Mouse (Mus musculus): ENCODE measurements around the gene C1qb.

C1qb gene

GRCm38 (mm10) chr4:136893691-136894543 is 7.9 kb upstream of the C1qb start:
- DNase-seq (ENCODE audit: low spot score) = peak; percentile 20

GRCm38 (mm10) chr4:136892811-136893210 is 6.8 kb upstream of the C1qb start, which contains the start of gene C1qc:
Gene C1qc (minus strand): TSS chr4:136893065.
- no peak for DNase-seq (ENCODE audit: low spot score)

GRCm38 (mm10) chr4:136892371-136892770 is 6.4 kb upstream of the C1qb start:
- DNase-seq (ENCODE audit: low spot score) = no peak

GRCm38 (mm10) chr4:136891115-136891514 is 5.1 kb upstream of the C1qb start:
- no peak for DNase-seq (ENCODE audit: low spot score)

GRCm38 (mm10) chr4:136889981-136890380 is 4.0 kb upstream of the C1qb start:
- no peak for DNase-seq (ENCODE audit: low spot score)

- no peak for DNase-seq (ENCODE audit: low spot score)
Observed at GRCm38 (mm10) chr4:136887714-136888113, 1.7 kb upstream of the C1qb start.

GRCm38 (mm10) chr4:136878601-136879000 is 7.4 kb downstream of the C1qb start:
- DNase-seq (ENCODE audit: low spot score) = no peak

- DNase-seq (ENCODE audit: low spot score) = no peak
Observed at GRCm38 (mm10) chr4:136878171-136878570, 7.8 kb downstream of the C1qb start.

GRCm38 (mm10) chr4:136876971-136877370 is 9.0 kb downstream of the C1qb start:
- peak; percentile 53 for DNase-seq (ENCODE audit: low spot score)

- no peak for DNase-seq (ENCODE audit: low spot score)
Observed at GRCm38 (mm10) chr4:136875012-136875411, 11.0 kb downstream of the C1qb start.

GRCm38 (mm10) chr4:136868371-136868770 is 17.6 kb downstream of the C1qb start:
- no peak for DNase-seq (ENCODE audit: low spot score)

- DNase-seq (ENCODE audit: low spot score) = no peak
Observed at GRCm38 (mm10) chr4:136867690-136868345, 18.2 kb downstream of the C1qb start.

GRCm38 (mm10) chr4:136865531-136865930 is 20.5 kb downstream of the C1qb start:
- DNase-seq (ENCODE audit: low spot score) = no peak

- no peak for DNase-seq (ENCODE audit: low spot score)
Observed at GRCm38 (mm10) chr4:136864751-136865470, 21.1 kb downstream of the C1qb start.

- no peak for DNase-seq (ENCODE audit: low spot score)
Observed at GRCm38 (mm10) chr4:136863517-136863916, 22.5 kb downstream of the C1qb start.

- no peak for DNase-seq (ENCODE audit: low spot score)
Observed at GRCm38 (mm10) chr4:136862411-136862810, 23.6 kb downstream of the C1qb start.

- no peak for DNase-seq (ENCODE audit: low spot score)
Observed at GRCm38 (mm10) chr4:136861806-136862205, 24.2 kb downstream of the C1qb start.

GRCm38 (mm10) chr4:136860022-136860421 is 26.0 kb downstream of the C1qb start:
- DNase-seq (ENCODE audit: low spot score) = no peak

- DNase-seq (ENCODE audit: low spot score) = no peak
Observed at GRCm38 (mm10) chr4:136855081-136855480, 30.9 kb downstream of the C1qb start.

GRCm38 (mm10) chr4:136852989-136853388 is 33.0 kb downstream of the C1qb start:
- DNase-seq (ENCODE audit: low spot score) = no peak

GRCm38 (mm10) chr4:136852119-136852518 is 33.9 kb downstream of the C1qb start:
- no peak for DNase-seq (ENCODE audit: low spot score)

- DNase-seq (ENCODE audit: low spot score) = no peak
Observed at GRCm38 (mm10) chr4:136848565-136848964, 37.4 kb downstream of the C1qb start.

GRCm38 (mm10) chr4:136847166-136847565 is 38.8 kb downstream of the C1qb start:
- no peak for DNase-seq (ENCODE audit: low spot score)
